Mouse (Mus musculus) myocyte (in vitro differentiated cells): ENCODE measurements at regions not wholly inside any gene's neighbourhood (a gene's known extent, or its start where the extent isn't known, plus 50 kb on each side); places are given as distances from the start of the nearest gene placed in this dataset.

Source experiments
- H3K27me3 ChIP-seq: one replicate; pipeline ENCODE4 v1.6.1; 2011; ENCODE audit not compliant: control insufficient read depth, insufficient read depth, insufficient read length
- H3K36me3 ChIP-seq: one replicate; pipeline ENCODE4 v1.6.1; 2011; ENCODE audit not compliant: control insufficient read depth, insufficient read depth
- H3K4me2 ChIP-seq: one replicate; pipeline ENCODE4 v1.6.1; 2011; ENCODE audit warnings: low read depth, control low read depth
- H3K4me3 ChIP-seq: one replicate; pipeline ENCODE4 v1.5.1; 2011; ENCODE audit warnings: mild to moderate bottlenecking, control low read depth, moderate library complexity
- H3K79me2 ChIP-seq: one replicate; pipeline ENCODE4 v1.6.1; 2011; ENCODE audit not compliant: control insufficient read depth, insufficient read depth
- H3ac ChIP-seq: one replicate; pipeline ENCODE4 v1.6.1; 2011; ENCODE audit not compliant: control insufficient read depth, insufficient read length
- CEBPB ChIP-seq: IDR thresholded peaks from 2 replicates; pipeline ENCODE4 v1.6.1; 2011; ENCODE audit warnings: mild to moderate bottlenecking, moderate library complexity; ENCODE audit not compliant: poor library complexity, insufficient read depth, severe bottlenecking
- E2F4 ChIP-seq: IDR thresholded peaks from one replicate; pipeline ENCODE4 v1.6.1; 2011; ENCODE audit warnings: mild to moderate bottlenecking, control low read depth, moderate library complexity; ENCODE audit not compliant: insufficient read depth
- MAX ChIP-seq: IDR thresholded peaks from one replicate; pipeline ENCODE4 v1.6.1; 2011; ENCODE audit warnings: low read depth, mild to moderate bottlenecking, control low read depth
- MYOD1 ChIP-seq, 3 experiments: IDR thresholded peaks; one replicate each; pipeline ENCODE4 v1.6.1; 2011; ENCODE audit warnings: control low read depth in 2 of 3, low read depth in 2 of 3, mild to moderate bottlenecking in 2 of 3, moderate library complexity in 1 of 3; ENCODE audit not compliant: insufficient read length in 2 of 3, control insufficient read depth in 1 of 3
- MYOG ChIP-seq, 3 experiments: IDR thresholded peaks; one replicate each; pipeline ENCODE4 v1.6.1; 2011; ENCODE audit warnings: control low read depth in 2 of 3, low read depth in 2 of 3, mild to moderate bottlenecking in 2 of 3; ENCODE audit not compliant: insufficient read length in 2 of 3, control insufficient read depth in 1 of 3, insufficient read depth in 1 of 3
- POLR2A ChIP-seq: IDR thresholded peaks from one replicate; pipeline ENCODE4 v1.6.1; 2011; ENCODE audit warnings: low read depth, mild to moderate bottlenecking, control low read depth, moderate library complexity; ENCODE audit not compliant: insufficient read length
- POLR2AphosphoS2 ChIP-seq: IDR thresholded peaks from one replicate; pipeline ENCODE4 v1.6.1; 2011; ENCODE audit warnings: low read depth, control low read depth; ENCODE audit not compliant: insufficient read length
- REST ChIP-seq: IDR thresholded peaks from one replicate; pipeline ENCODE4 v1.6.1; 2011; ENCODE audit warnings: mild to moderate bottlenecking, control low read depth, moderate library complexity; ENCODE audit not compliant: insufficient read depth, insufficient read length
- SRF ChIP-seq: IDR thresholded peaks from one replicate; pipeline ENCODE4 v1.6.1; 2011; ENCODE audit warnings: low read depth; ENCODE audit not compliant: control insufficient read depth, insufficient read length
- TCF12 ChIP-seq: IDR thresholded peaks from one replicate; pipeline ENCODE4 v1.6.1; 2011; ENCODE audit warnings: mild to moderate bottlenecking, control low read depth; ENCODE audit not compliant: poor library complexity, insufficient read depth, severe bottlenecking
- TCF3 ChIP-seq: IDR thresholded peaks from one replicate; pipeline ENCODE4 v1.6.1; 2011; ENCODE audit warnings: low read depth, control low read depth; ENCODE audit not compliant: insufficient read length
- USF1 ChIP-seq: IDR thresholded peaks from one replicate; pipeline ENCODE4 v1.6.1; 2011; ENCODE audit warnings: low read depth, mild to moderate bottlenecking, control low read depth, moderate library complexity

DNA sequence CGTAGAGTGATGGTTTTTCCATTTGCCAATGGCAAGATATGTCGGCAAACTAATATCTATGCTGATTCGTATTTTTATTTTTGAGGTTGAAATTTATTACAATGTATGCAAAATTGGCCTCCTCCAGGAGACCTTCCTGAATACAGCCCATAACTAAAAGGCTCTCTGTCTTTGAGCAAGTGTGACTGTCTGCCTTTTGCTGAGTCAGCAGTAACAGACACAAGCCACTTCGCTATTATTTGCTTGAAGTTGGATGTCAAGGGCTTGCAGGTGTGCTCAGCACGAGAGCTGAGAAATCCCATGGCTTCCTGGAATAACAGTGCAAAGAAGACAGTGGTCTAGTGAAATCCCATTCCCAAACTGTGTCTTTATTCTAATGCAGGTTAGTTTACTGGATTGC, 56.9 kb downstream of the Dmrt2 start:
- H3K4me2 ChIP-seq = no peak overlapping the region
- no peak overlapping the region for H3ac ChIP-seq
- H3K79me2 ChIP-seq = no peaks in the 10 kb centered on the region
- no peak overlapping the region for H3K4me3 ChIP-seq
- no peaks in the 10 kb centered on the region for H3K36me3 ChIP-seq
- TF ChIP-seq E2F4 = no peak
- TF ChIP-seq MYOG (IDR thresholded peaks at IDR 0.05; ENCODE audit: control insufficient read depth in 1 of 3, insufficient read depth in 1 of 3, insufficient read length in 2 of 3, low read depth in 2 of 3) = no peak
- no peak for TF ChIP-seq REST
- TF ChIP-seq MAX = no peak
- TF ChIP-seq TCF3 = no peak
- no peak for TF ChIP-seq MYOD1 (IDR thresholded peaks at IDR 0.05; ENCODE audit: control insufficient read depth in 1 of 3, insufficient read length in 2 of 3, low read depth in 2 of 3)
- no peak for TF ChIP-seq TCF12
- H3K27me3 ChIP-seq = no peaks in the 10 kb centered on the region

DNA sequence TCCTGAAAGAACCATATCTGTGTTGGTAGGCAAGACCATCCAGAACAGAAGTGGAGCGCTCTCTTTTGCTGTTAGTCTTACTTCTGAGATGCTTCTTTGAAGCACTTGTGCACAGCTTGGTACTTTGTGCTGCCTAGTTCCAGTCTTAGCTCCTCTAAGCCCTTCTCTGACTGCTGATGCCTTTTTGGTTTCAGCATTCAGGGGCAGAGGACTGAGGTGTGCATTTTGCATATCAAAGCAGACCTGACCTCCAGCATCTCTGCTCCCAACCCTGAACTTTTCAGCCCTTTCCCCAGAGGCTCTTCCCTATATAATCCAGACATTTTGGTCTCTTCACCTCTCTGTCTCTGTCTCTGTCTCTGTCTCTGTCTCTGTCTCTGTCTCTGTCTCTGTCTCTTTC, 57.4 kb downstream of the Dmrt2 start:
- Histone ChIP-seq H3K4me3 (no peak overlapping the region), H3K79me2 (no peaks in the 10 kb centered on the region), H3K27me3 (no peaks in the 10 kb centered on the region), H3K36me3 (no peaks in the 10 kb centered on the region), H3ac (no peak overlapping the region), H3K4me2 (no peak overlapping the region)
- no peak for TF ChIP-seq E2F4
- TF ChIP-seq MAX = no peak
- TF ChIP-seq MYOD1 (IDR thresholded peaks at IDR 0.05; ENCODE audit: control insufficient read depth in 1 of 3, insufficient read length in 2 of 3, low read depth in 2 of 3) = no peak
- TF ChIP-seq TCF3 = no peak
- no peak for TF ChIP-seq CEBPB
- TF ChIP-seq REST = no peak
- no peak for TF ChIP-seq USF1
- no peak for TF ChIP-seq MYOG (IDR thresholded peaks at IDR 0.05; ENCODE audit: control insufficient read depth in 1 of 3, insufficient read depth in 1 of 3, insufficient read length in 2 of 3, low read depth in 2 of 3)
- TF ChIP-seq POLR2A = no peak
- TF ChIP-seq POLR2AphosphoS2 = no peak
- no peak for TF ChIP-seq TCF12
- no peak for TF ChIP-seq SRF

DNA sequence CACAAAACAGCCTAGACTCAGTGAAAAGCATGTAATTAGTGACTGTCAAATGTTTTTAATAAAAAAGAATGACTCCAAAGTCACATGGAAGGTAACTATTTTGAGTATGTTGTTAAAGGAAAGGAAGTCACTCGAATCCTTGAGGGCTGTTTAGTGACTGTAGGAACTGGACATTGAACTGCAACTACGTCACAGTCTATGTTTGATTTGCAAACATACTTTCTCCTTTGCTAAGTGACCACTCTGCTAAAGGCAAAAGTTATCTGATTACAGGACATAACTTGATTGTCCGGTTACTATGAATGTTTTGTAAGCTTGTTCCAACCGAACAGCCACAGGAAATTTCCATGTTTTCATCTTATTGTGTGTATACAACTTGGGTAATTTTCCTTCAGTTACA, 106.2 kb downstream of the Dmrt2 start:
- TF ChIP-seq POLR2A = no peak
- no peak for TF ChIP-seq MYOG (IDR thresholded peaks at IDR 0.05; ENCODE audit: control insufficient read depth in 1 of 3, insufficient read depth in 1 of 3, insufficient read length in 2 of 3, low read depth in 2 of 3)
- no peak for TF ChIP-seq POLR2AphosphoS2
- TF ChIP-seq REST = no peak
- TF ChIP-seq TCF12 = no peak
- no peak for TF ChIP-seq MYOD1 (IDR thresholded peaks at IDR 0.05; ENCODE audit: control insufficient read depth in 1 of 3, insufficient read length in 2 of 3, low read depth in 2 of 3)
- no peak for TF ChIP-seq E2F4
- TF ChIP-seq CEBPB = no peak
- TF ChIP-seq MAX = no peak
- no peak for TF ChIP-seq SRF
- TF ChIP-seq TCF3 = no peak
- no peak for TF ChIP-seq USF1
- no peaks in the 10 kb centered on the region for H3K27me3 ChIP-seq
- H3K36me3 ChIP-seq = no peaks in the 10 kb centered on the region
- H3K4me3 ChIP-seq = no peak overlapping the region
- no peaks in the 10 kb centered on the region for H3K79me2 ChIP-seq
- H3ac ChIP-seq = no peak overlapping the region
- H3K4me2 ChIP-seq = no peak overlapping the region

DNA sequence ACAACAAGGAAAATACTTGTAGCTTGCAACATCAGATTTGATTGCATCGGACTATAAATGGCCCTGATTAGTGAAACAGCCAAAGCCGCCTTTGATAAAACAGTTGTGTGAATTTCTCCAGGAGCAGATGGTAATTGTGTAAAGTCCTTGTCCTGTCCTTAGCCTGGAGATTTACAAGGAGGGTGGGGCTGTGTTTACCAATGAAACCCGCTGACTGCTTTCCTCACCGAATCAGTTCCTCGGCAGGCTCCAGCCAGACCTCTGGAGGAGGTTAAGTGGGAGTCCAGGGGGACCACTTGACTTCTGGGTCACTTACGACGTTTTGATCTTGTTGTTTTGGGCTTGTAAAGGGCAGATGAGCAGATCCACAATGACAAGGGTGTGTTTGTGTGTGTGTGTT, 107.1 kb downstream of the Dmrt2 start:
- H3K36me3 ChIP-seq = no peaks in the 10 kb centered on the region
- H3ac ChIP-seq = no peak overlapping the region
- no peaks in the 10 kb centered on the region for H3K79me2 ChIP-seq
- H3K27me3 ChIP-seq = no peaks in the 10 kb centered on the region
- TF ChIP-seq MYOD1 (IDR thresholded peaks at IDR 0.05; ENCODE audit: control insufficient read depth in 1 of 3, insufficient read length in 2 of 3, low read depth in 2 of 3) = no peak
- TF ChIP-seq TCF3 = no peak
- TF ChIP-seq REST = no peak
- no peak for TF ChIP-seq MAX
- TF ChIP-seq POLR2A = no peak
- TF ChIP-seq CEBPB = no peak
- no peak for TF ChIP-seq SRF
- TF ChIP-seq E2F4 = no peak
- TF ChIP-seq POLR2AphosphoS2 = no peak
- no peak for TF ChIP-seq USF1
- no peak for TF ChIP-seq TCF12
- TF ChIP-seq MYOG (IDR thresholded peaks at IDR 0.05; ENCODE audit: control insufficient read depth in 1 of 3, insufficient read depth in 1 of 3, insufficient read length in 2 of 3, low read depth in 2 of 3) = no peak
- no peak overlapping the region for H3K4me3 ChIP-seq
- H3K4me2 ChIP-seq = no peak overlapping the region

DNA sequence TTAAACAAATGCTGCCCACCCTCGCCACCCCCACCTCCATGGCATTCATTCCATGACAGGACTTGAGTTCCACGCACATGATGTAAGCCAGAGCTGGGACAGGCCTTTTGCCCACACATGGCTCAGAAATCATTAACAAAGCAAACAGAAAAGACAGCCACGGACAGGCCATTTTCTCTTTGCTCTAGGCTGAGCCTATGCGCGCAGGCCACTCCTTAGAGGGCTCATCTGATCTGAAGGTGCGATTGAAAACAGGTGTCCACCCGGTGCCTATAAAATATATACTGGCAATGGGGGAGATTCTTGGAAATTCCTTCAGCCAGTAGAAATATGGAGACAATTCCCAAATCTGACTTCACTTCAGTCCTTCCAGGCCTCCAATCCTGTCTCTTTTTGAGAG, 109.1 kb downstream of the Dmrt2 start:
- TF ChIP-seq CEBPB (no peak), MYOD1 (IDR thresholded peaks at IDR 0.05; ENCODE audit: control insufficient read depth in 1 of 3, insufficient read length in 2 of 3, low read depth in 2 of 3) (no peak), MAX (no peak), SRF (no peak), USF1 (no peak), MYOG (IDR thresholded peaks at IDR 0.05; ENCODE audit: control insufficient read depth in 1 of 3, insufficient read depth in 1 of 3, insufficient read length in 2 of 3, low read depth in 2 of 3) (no peak), E2F4 (no peak), POLR2A (no peak), POLR2AphosphoS2 (no peak), TCF3 (no peak), TCF12 (no peak), REST (no peak)
- Histone ChIP-seq H3K4me2 (no peak overlapping the region), H3K4me3 (no peak overlapping the region), H3ac (no peak overlapping the region), H3K79me2 (no peaks in the 10 kb centered on the region), H3K36me3 (no peaks in the 10 kb centered on the region), H3K27me3 (no peaks in the 10 kb centered on the region)
